In the genomic region with DNA sequence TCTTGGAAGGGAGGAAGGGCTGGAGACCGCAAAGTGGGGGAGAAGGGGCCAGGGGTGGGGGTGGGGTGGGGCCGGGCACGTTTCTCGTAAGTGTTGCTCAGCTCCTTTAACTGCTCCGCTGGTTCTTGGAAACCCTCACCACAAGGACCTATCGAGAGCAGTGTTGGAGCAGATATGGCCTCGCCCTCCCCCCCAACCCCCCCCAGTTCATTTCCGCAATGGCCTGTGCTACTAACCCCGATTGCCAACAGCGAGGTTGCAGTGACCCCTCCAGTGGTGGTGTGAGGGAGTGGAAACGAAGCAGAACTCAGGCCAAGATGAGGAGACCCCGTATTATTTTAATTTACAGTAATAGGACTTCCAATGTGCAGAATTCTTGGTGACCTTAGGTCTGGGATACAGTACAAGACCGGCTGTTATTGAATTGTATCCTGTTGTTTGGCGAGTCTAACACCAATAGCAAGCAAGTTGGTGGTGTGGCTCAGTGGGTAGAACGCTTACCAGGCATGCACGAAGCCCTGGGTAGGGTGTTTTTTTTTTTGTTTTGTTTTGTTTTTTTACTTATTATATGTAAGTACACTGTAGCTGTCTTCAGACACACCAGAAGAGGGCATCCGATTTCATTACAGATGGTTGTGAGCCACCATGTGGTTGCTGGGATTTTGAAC, we compare ENCODE assay signal across 13 mouse cellular contexts. TPM values are rescaled to one million over a fixed set of nuclear protein-coding genes. Genes with fewer than 3 reads are reported as not detected.
A peak's percentile ranks its signal among the peaks of the same experiment; 100 is the strongest.
DNase-seq lines count a peak whose midpoint lies in the region; ATAC-seq and TF ChIP-seq lines count a peak whose summit lies in the region.
"Had no signal": no experiment of that assay in that cellular context is flagged by ENCODE, and none has a peak within 500 bp of the region (broad histone marks: within the 10 kb centered on the region; RNA-seq: fewer than 3 reads in every experiment).

No protein-coding gene starts in this region.

- TF ChIP-seq CTCF in thymus, adult 2 months (IDR thresholded peaks at IDR 0.05; ENCODE audit: borderline replicate concordance, control insufficient read depth, extremely low read depth, insufficient read depth, low read length, poor library complexity) = no peak

- ATAC-seq in heart, embryonic 12.5 days (ENCODE audit: insufficient number of reproducible peaks, low FRiP score) = peak; percentile 76
- ATAC-seq in liver, embryonic 16.5 days (ENCODE audit: low read depth) = peak; percentile 86
- ATAC-seq in midbrain, embryonic 14.5 days (ENCODE audit: low FRiP score, low TSS enrichment) = no peak

- DNase-seq in heart, adult 18-20 months = no peak
- peak; percentile 14 for DNase-seq in thymus, postnatal 14 days
- DNase-seq in thymus, adult 2 months = no peak
- no peak for DNase-seq in urinary bladder, postnatal 36 days (ENCODE audit: low spot score in 2 of 2)
- DNase-seq in testis, postnatal 14 days (ENCODE audit: low spot score) = no peak
- no peak for DNase-seq in midbrain, embryonic 14.5 days
- DNase-seq: cerebellum, postnatal 25 days; kidney, adult 8-10 months had no signal

- no peaks in the 10 kb centered on the region for H3K9me3 ChIP-seq in heart, embryonic 12.5 days (replicated peaks)
- 0 out of 2 replicates have a peak, but pooled peaks cover 2% of the 10 kb centered on the region for H3K9me3 ChIP-seq in liver, embryonic 16.5 days (replicated peaks; ENCODE audit: control insufficient read depth, low read length)
- no peaks in the 10 kb centered on the region for H3K9me3 ChIP-seq in midbrain, embryonic 14.5 days (ENCODE audit: control insufficient read depth, low read length)
- H3K9me3 ChIP-seq: limb, embryonic 13.5 days had no signal

- H3K4me2 ChIP-seq in heart, embryonic 12.5 days = no peak overlapping the region
- H3K4me2 ChIP-seq in liver, embryonic 16.5 days (ENCODE audit: low read depth, low read length) = peak overlapping the region; percentile 45
- no peak overlapping the region for H3K4me2 ChIP-seq in midbrain, embryonic 14.5 days (ENCODE audit: low read length)
- H3K4me2 ChIP-seq: limb, embryonic 13.5 days had no signal

- WGBS in heart, embryonic 12.5 days = 69% methylated on average over 17 of the region's 17 CpGs
- WGBS in thymus, adult 2 months = 10% methylated on average over 17 of the region's 17 CpGs
- 10% methylated on average over 17 of the region's 17 CpGs for WGBS in liver, embryonic 16.5 days (ENCODE audit: insufficient replicate concordance)
- 80% methylated on average over 17 of the region's 17 CpGs for WGBS in midbrain, embryonic 14.5 days

- peaks cover 13% of the 10 kb centered on the region; the same call in 1 of the 2 replicates for H3K4me1 ChIP-seq in heart, embryonic 12.5 days (replicated peaks)
- H3K4me1 ChIP-seq in thymus, adult 2 months (replicated peaks; ENCODE audit: control insufficient read depth, insufficient read depth, low read length) = peaks cover 32% of the 10 kb centered on the region
- peaks cover 74% of the 10 kb centered on the region for H3K4me1 ChIP-seq in liver, embryonic 16.5 days (ENCODE audit: control insufficient read depth, low read depth, low read length)
- no peaks in the 10 kb centered on the region for H3K4me1 ChIP-seq in midbrain, embryonic 14.5 days (ENCODE audit: control insufficient read depth, insufficient read depth, low read length)

- no peaks in the 10 kb centered on the region for H3K27me3 ChIP-seq in heart, embryonic 12.5 days (replicated peaks)
- no peaks in the 10 kb centered on the region for H3K27me3 ChIP-seq in thymus, adult 2 months (ENCODE audit: control insufficient read depth, insufficient read depth, low read length)
- H3K27me3 ChIP-seq in liver, embryonic 16.5 days (ENCODE audit: control insufficient read depth, insufficient read depth, low read depth, low read length) = no peaks in the 10 kb centered on the region
- H3K27me3 ChIP-seq in midbrain, embryonic 14.5 days (ENCODE audit: control insufficient read depth, insufficient read depth, low read length) = no peaks in the 10 kb centered on the region

- no peak for TF ChIP-seq POLR2A in thymus, adult 2 months (IDR thresholded peaks at IDR 0.05; ENCODE audit: control insufficient read depth, extremely low read depth, insufficient read depth, low read length, poor library complexity)

- 0 out of 2 replicates have a peak, but pooled peaks cover 4% of the 10 kb centered on the region for H3K36me3 ChIP-seq in heart, embryonic 12.5 days
- H3K36me3 ChIP-seq in thymus, adult 2 months (ENCODE audit: control insufficient read depth, insufficient read depth, low read length) = no peaks in the 10 kb centered on the region
- peaks cover 3% of the 10 kb centered on the region for H3K36me3 ChIP-seq in liver, embryonic 16.5 days (ENCODE audit: control insufficient read depth, insufficient read depth)
- H3K36me3 ChIP-seq in midbrain, embryonic 14.5 days (ENCODE audit: control insufficient read depth, insufficient read depth, low read length) = no peaks in the 10 kb centered on the region

- no peak overlapping the region for H3K4me3 ChIP-seq in heart, embryonic 12.5 days
- no peak overlapping the region for H3K4me3 ChIP-seq in thymus, adult 2 months (ENCODE audit: control insufficient read depth, insufficient read depth, low read length)
- H3K4me3 ChIP-seq in liver, embryonic 16.5 days (ENCODE audit: low read depth, low read length) = peak overlapping the region; percentile 7; the same call in 1 of the 2 replicates
- H3K4me3 ChIP-seq in midbrain, embryonic 14.5 days (replicated peaks; ENCODE audit: low read depth, low read length) = no peak overlapping the region
- H3K4me3 ChIP-seq: limb, embryonic 13.5 days had no signal

- H3K9ac ChIP-seq in heart, embryonic 12.5 days = no peak overlapping the region
- H3K9ac ChIP-seq in liver, embryonic 16.5 days (ENCODE audit: low read depth, low read length) = peak overlapping the region; percentile 64
- H3K9ac ChIP-seq in midbrain, embryonic 14.5 days (replicated peaks; ENCODE audit: low read length) = no peak overlapping the region
- H3K9ac ChIP-seq: limb, embryonic 13.5 days had no signal

- H3K27ac ChIP-seq in heart, embryonic 12.5 days (ENCODE audit: poor library complexity, severe bottlenecking) = no peak overlapping the region
- H3K27ac ChIP-seq in thymus, adult 2 months (ENCODE audit: control insufficient read depth, insufficient read depth, low read length) = no peak overlapping the region
- peak overlapping the region; percentile 90 for H3K27ac ChIP-seq in liver, embryonic 16.5 days (ENCODE audit: low read length)
- H3K27ac ChIP-seq in midbrain, embryonic 14.5 days (replicated peaks; ENCODE audit: low read depth, low read length) = no peak overlapping the region
- H3K27ac ChIP-seq: limb, embryonic 13.5 days had no signal

RNA-seq across cellular contexts. Expression of a gene that starts 10.4 kb away (rescaled TPM):
- polyA plus RNA-seq in heart, embryonic 12.5 days (2016; fragmentation: Nextera tagmentation; extraction: Ambion mirVana) = 25.1 and 27.0 TPM in 2 replicates
- 10 to 100 TPM; 12.7 to 21.2 TPM for total RNA-seq in heart, adult 18-20 months (2021)
- 92.7 and 128 TPM in 2 replicates for polyA plus RNA-seq in thymus, adult 2 months (2012; rRNA removed)
- polyA plus RNA-seq in liver, embryonic 16.5 days (2015; fragmentation: Nextera tagmentation; extraction: Ambion mirVana) = 74.7 and 80.0 TPM in 2 replicates
- 10.1 and 10.3 TPM in 2 replicates for polyA plus RNA-seq in midbrain, embryonic 14.5 days (2014; fragmentation: Nextera tagmentation; extraction: Ambion mirVana)

RNA-seq across cellular contexts. Expression of a gene that starts 48.5 kb away (rescaled TPM):
- not detected in 2 replicates for polyA plus RNA-seq in heart, embryonic 12.5 days (2016; fragmentation: Nextera tagmentation; extraction: Ambion mirVana)
- total RNA-seq in heart, adult 18-20 months (2021) = not detected
- not detected in 2 replicates for polyA plus RNA-seq in thymus, adult 2 months (2012; rRNA removed)
- not detected in 2 replicates for polyA plus RNA-seq in liver, embryonic 16.5 days (2015; fragmentation: Nextera tagmentation; extraction: Ambion mirVana)
- polyA plus RNA-seq in midbrain, embryonic 14.5 days (2014; fragmentation: Nextera tagmentation; extraction: Ambion mirVana) = not detected in 2 replicates
- total RNA-seq: heart, adult 8-10 months had no signal
- polyA plus RNA-seq: C2C12; limb, embryonic 13.5 days had no signal

RNA-seq across cellular contexts. Expression of a gene that starts 48.6 kb away (rescaled TPM):
- 13.8 and 14.9 TPM in 2 replicates for polyA plus RNA-seq in heart, embryonic 12.5 days (2016; fragmentation: Nextera tagmentation; extraction: Ambion mirVana)
- 10 to 100 TPM; 12.5 to 13.3 TPM for total RNA-seq in heart, adult 18-20 months (2021)
- polyA plus RNA-seq in thymus, adult 2 months (2012; rRNA removed) = 47.8 and 55.8 TPM in 2 replicates
- polyA plus RNA-seq in liver, embryonic 16.5 days (2015; fragmentation: Nextera tagmentation; extraction: Ambion mirVana) = 2.7 TPM in 2 replicates
- 25.8 and 27.7 TPM in 2 replicates for polyA plus RNA-seq in midbrain, embryonic 14.5 days (2014; fragmentation: Nextera tagmentation; extraction: Ambion mirVana)

RNA-seq across cellular contexts. Expression of a gene that starts 51.2 kb away (rescaled TPM):
- 0.80 and 1.0 TPM in 2 replicates for polyA plus RNA-seq in heart, embryonic 12.5 days (2016; fragmentation: Nextera tagmentation; extraction: Ambion mirVana)
- not detected for total RNA-seq in heart, adult 18-20 months (2021)
- polyA plus RNA-seq in thymus, adult 2 months (2012; rRNA removed) = 0.49 and 0.62 TPM in 2 replicates
- 0.22 TPM in 1 of 2 replicates, not detected in the other for polyA plus RNA-seq in liver, embryonic 16.5 days (2015; fragmentation: Nextera tagmentation; extraction: Ambion mirVana)
- polyA plus RNA-seq in midbrain, embryonic 14.5 days (2014; fragmentation: Nextera tagmentation; extraction: Ambion mirVana) = 0.43 and 0.49 TPM in 2 replicates
- total RNA-seq: heart, adult 8-10 months had no signal
- polyA plus RNA-seq: C2C12 had no signal
